Mouse (Mus musculus): ENCODE measurements around the gene Pah.

GRCm38 (mm10) chr10:87593916-87594315 is 72.3 kb downstream of the Pah start:
- no peak for TF ChIP-seq CTCF (IDR thresholded peaks at IDR 0.05; ENCODE audit: control insufficient read depth, insufficient read depth, insufficient replicate concordance, low read depth, low read length)
- TF ChIP-seq POLR2A (IDR thresholded peaks at IDR 0.05; ENCODE audit: control insufficient read depth, low read depth, low read length) = no peak
